ENCODE assay signal across 9 mouse cellular contexts in the genomic region with DNA sequence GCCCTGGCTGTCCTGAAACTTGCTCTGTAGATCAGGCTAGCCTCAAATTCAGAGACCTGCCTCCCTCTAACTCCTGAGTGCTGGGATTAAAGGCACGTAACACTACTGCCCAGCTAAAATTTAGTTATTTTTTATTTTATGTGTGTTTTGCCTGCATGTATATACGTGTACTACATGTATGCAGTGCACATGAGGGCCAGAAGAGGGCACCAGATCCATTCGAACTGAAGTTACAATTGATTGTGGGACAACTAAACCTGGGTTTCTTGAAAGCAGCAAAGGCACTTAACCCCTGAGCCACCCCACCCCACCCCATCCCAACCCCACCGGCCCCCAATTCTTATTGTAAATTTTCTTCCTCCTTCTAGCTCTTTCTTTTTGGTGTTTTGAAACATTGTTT. TPM values are rescaled to one million over a fixed set of nuclear protein-coding genes. Genes with fewer than 3 reads are reported as not detected.
A peak's percentile ranks its signal among the peaks of the same experiment; 100 is the strongest.
DNase-seq lines count a peak whose midpoint lies in the region; ATAC-seq and TF ChIP-seq lines count a peak whose summit lies in the region.
"Had no signal": no experiment of that assay in that cellular context is flagged by ENCODE, and none has a peak within 500 bp of the region (broad histone marks: within the 10 kb centered on the region; RNA-seq: fewer than 3 reads in every experiment).

No protein-coding gene starts in this region.

- peak; percentile 85 for DNase-seq in CD4-positive, CD25-positive, alpha-beta regulatory T cell, adult 2 months (ENCODE audit: low read depth, low spot score)
- peak; percentile 79 for DNase-seq in adrenal gland, postnatal 14 days
- peak; percentile 74 to 75 for DNase-seq in left cerebral cortex, postnatal 14 days (ENCODE audit: low spot score in 2 of 2)
- peak; percentile 59 for DNase-seq in neural tube, embryonic 11.5 days (ENCODE audit: low spot score)

- no peak overlapping the region for H3K4me3 ChIP-seq in intestine, postnatal 0 days (ENCODE audit: low read depth, low read length)
- no peak overlapping the region for H3K4me3 ChIP-seq in intestine, embryonic 15.5 days (replicated peaks)
- no peak overlapping the region for H3K4me3 ChIP-seq in neural tube, embryonic 11.5 days (ENCODE audit: low read depth, low read length)
- H3K4me3 ChIP-seq: limb, embryonic 15.5 days had no signal

- H3K36me3 ChIP-seq in intestine, postnatal 0 days (ENCODE audit: control insufficient read depth, insufficient read depth) = no peaks in the 10 kb centered on the region
- no peaks in the 10 kb centered on the region for H3K36me3 ChIP-seq in intestine, embryonic 15.5 days
- H3K36me3 ChIP-seq in neural tube, embryonic 11.5 days (ENCODE audit: control insufficient read depth, insufficient read depth, low read length) = no peaks in the 10 kb centered on the region
- H3K36me3 ChIP-seq: limb, embryonic 15.5 days had no signal

- intact Hi-C loops in left cerebral cortex, postnatal 14 days (cut with DNase I) = loop anchor here (2.0 kb wide), 2 partner anchors 52 to 122 kb away; no protein-coding TSS in a partner anchor

- no peak overlapping the region for H3K4me2 ChIP-seq in intestine, postnatal 0 days (replicated peaks; ENCODE audit: low read depth)
- H3K4me2 ChIP-seq in intestine, embryonic 15.5 days (replicated peaks) = no peak overlapping the region
- no peak overlapping the region for H3K4me2 ChIP-seq in neural tube, embryonic 11.5 days (ENCODE audit: low read depth)
- H3K4me2 ChIP-seq: limb, embryonic 15.5 days had no signal

- H3K9me3 ChIP-seq in intestine, postnatal 0 days (ENCODE audit: control insufficient read depth) = no peaks in the 10 kb centered on the region
- no peaks in the 10 kb centered on the region for H3K9me3 ChIP-seq in intestine, embryonic 15.5 days
- no peaks in the 10 kb centered on the region for H3K9me3 ChIP-seq in neural tube, embryonic 11.5 days (ENCODE audit: control insufficient read depth, low read length)
- H3K9me3 ChIP-seq: limb, embryonic 15.5 days had no signal

- WGBS in intestine, postnatal 0 days = 39% methylated on average over 4 of the region's 4 CpGs
- 44% methylated on average over 4 of the region's 4 CpGs for WGBS in intestine, embryonic 15.5 days
- 34% methylated on average over 4 of the region's 4 CpGs for WGBS in neural tube, embryonic 11.5 days

- H3K27ac ChIP-seq in intestine, postnatal 0 days (ENCODE audit: low read depth, low read length) = no peak overlapping the region
- no peak overlapping the region for H3K27ac ChIP-seq in intestine, embryonic 15.5 days
- H3K27ac ChIP-seq in neural tube, embryonic 11.5 days (ENCODE audit: low read depth, low read length) = no peak overlapping the region
- H3K27ac ChIP-seq: limb, embryonic 15.5 days had no signal

- H3K9ac ChIP-seq in intestine, postnatal 0 days (ENCODE audit: low read depth, low read length) = no peak overlapping the region
- H3K9ac ChIP-seq in intestine, embryonic 15.5 days = no peak overlapping the region
- H3K9ac ChIP-seq in neural tube, embryonic 11.5 days (ENCODE audit: low read length) = no peak overlapping the region
- H3K9ac ChIP-seq: limb, embryonic 15.5 days had no signal

- ATAC-seq in intestine, postnatal 0 days = no peak
- ATAC-seq in intestine, embryonic 15.5 days = no peak
- ATAC-seq in erythroid progenitor cell, adult 5-6 weeks (replicated peaks; ENCODE audit: low FRiP score, poor library complexity, severe bottlenecking) = 0 out of 2 replicates have a peak, but pooled peaks have one; percentile 66
- no peak for ATAC-seq in neural tube, embryonic 11.5 days (ENCODE audit: insufficient read depth, low FRiP score, low TSS enrichment)
- ATAC-seq in activated CD4-positive, CD25-positive, alpha-beta regulatory T cell, adult 4 months = no peak

- H3K4me1 ChIP-seq in intestine, postnatal 0 days (replicated peaks; ENCODE audit: control insufficient read depth, insufficient read depth, low read length) = no peaks in the 10 kb centered on the region
- no peaks in the 10 kb centered on the region for H3K4me1 ChIP-seq in intestine, embryonic 15.5 days (replicated peaks)
- no peaks in the 10 kb centered on the region for H3K4me1 ChIP-seq in neural tube, embryonic 11.5 days (ENCODE audit: control insufficient read depth, insufficient read depth, low read length)
- H3K4me1 ChIP-seq: limb, embryonic 15.5 days had no signal

- H3K27me3 ChIP-seq in intestine, postnatal 0 days (replicated peaks; ENCODE audit: control insufficient read depth, insufficient read depth, low read length) = no peaks in the 10 kb centered on the region
- H3K27me3 ChIP-seq in intestine, embryonic 15.5 days (replicated peaks) = no peaks in the 10 kb centered on the region
- no peaks in the 10 kb centered on the region for H3K27me3 ChIP-seq in neural tube, embryonic 11.5 days (ENCODE audit: control insufficient read depth, insufficient read depth, low read length)
- H3K27me3 ChIP-seq: limb, embryonic 15.5 days had no signal

- peak; percentile 81 for TF ChIP-seq CTCF in intestine, postnatal 0 days (IDR thresholded peaks at IDR 0.05; ENCODE audit: low read depth)

RNA-seq across cellular contexts. Expression of a gene that starts 12.3 kb away (rescaled TPM):
- 16.4 and 19.6 TPM in 2 replicates for polyA plus RNA-seq in intestine, postnatal 0 days (2015; fragmentation: Nextera tagmentation; extraction: Ambion mirVana)
- 15.2 and 16.0 TPM in 2 replicates for polyA plus RNA-seq in intestine, embryonic 15.5 days (2015; fragmentation: Nextera tagmentation; extraction: Ambion mirVana)
- total RNA-seq in adrenal gland, postnatal 14 days (2021) = 116 and 135 TPM in 2 replicates
- total RNA-seq in erythroid progenitor cell, adult 5-6 weeks (2015; ENCODE audit: low replicate concordance) = 143 and 156 TPM in 2 replicates
- total RNA-seq in erythroid progenitor cell, adult 5-6 weeks (2017; ENCODE audit: low replicate concordance) = 66.2 and 68.6 TPM in 2 replicates
- total RNA-seq in left cerebral cortex, postnatal 14 days (2021) = 10 to 100 TPM; 54.5 to 58.8 TPM
- 18.7 and 21.6 TPM in 2 replicates for polyA plus RNA-seq in neural tube, embryonic 11.5 days (2014; fragmentation: Nextera tagmentation; extraction: Ambion mirVana)
- 10 to 100 TPM; 62.3 to 71.4 TPM for polyA plus RNA-seq in activated CD4-positive, CD25-positive, alpha-beta regulatory T cell, adult 4 months (2017; shearing (Covaris generic))

RNA-seq across cellular contexts. Expression of a gene that starts 32.3 kb away (rescaled TPM):
- polyA plus RNA-seq in intestine, postnatal 0 days (2015; fragmentation: Nextera tagmentation; extraction: Ambion mirVana) = 2.5 and 2.7 TPM in 2 replicates
- 2.8 and 3.6 TPM in 2 replicates for polyA plus RNA-seq in intestine, embryonic 15.5 days (2015; fragmentation: Nextera tagmentation; extraction: Ambion mirVana)
- total RNA-seq in adrenal gland, postnatal 14 days (2021) = 15.5 and 18.3 TPM in 2 replicates
- total RNA-seq in erythroid progenitor cell, adult 5-6 weeks (2015; ENCODE audit: low replicate concordance) = 1.1 TPM in 1 of 2 replicates, not detected in the other
- 0.64 TPM in 1 of 2 replicates, not detected in the other for total RNA-seq in erythroid progenitor cell, adult 5-6 weeks (2017; ENCODE audit: low replicate concordance)
- 1 to 10 TPM in 1 of 2 experiments, under 1 TPM in 1; 0.97 to 1.8 TPM for total RNA-seq in left cerebral cortex, postnatal 14 days (2021)
- polyA plus RNA-seq in neural tube, embryonic 11.5 days (2014; fragmentation: Nextera tagmentation; extraction: Ambion mirVana) = 11.8 TPM in 2 replicates
- polyA plus RNA-seq in activated CD4-positive, CD25-positive, alpha-beta regulatory T cell, adult 4 months (2017; shearing (Covaris generic)) = not detected
